Mouse (Mus musculus): ENCODE data around the gene Slc10a1.

Slc10a1 gene

GRCm38 (mm10) chr12:80928881-80929280 lies 39.6 kb downstream of the Slc10a1 start:
- 94% methylated on average over 3 of the region's 3 CpGs for WGBS

- WGBS = 64% methylated on average over 1 of the region's 1 CpGs
Measured at GRCm38 (mm10) chr12:80927518-80927917, 41.0 kb downstream of the Slc10a1 start.

- 92% methylated on average over 4 of the region's 4 CpGs for WGBS
Measured at GRCm38 (mm10) chr12:80926550-80926949, 42.0 kb downstream of the Slc10a1 start.

- WGBS = 55% methylated on average over 7 of the region's 7 CpGs
Measured at GRCm38 (mm10) chr12:80925919-80926318, 42.6 kb downstream of the Slc10a1 start.

GRCm38 (mm10) chr12:80924205-80924604 lies 44.3 kb downstream of the Slc10a1 start:
- 71% methylated on average over 3 of the region's 3 CpGs for WGBS

- 74% methylated on average over 5 of the region's 5 CpGs for WGBS
Measured at GRCm38 (mm10) chr12:80923602-80924001, 44.9 kb downstream of the Slc10a1 start.

GRCm38 (mm10) chr12:80922869-80923268 lies 45.6 kb downstream of the Slc10a1 start:
- WGBS = 12% methylated on average over 7 of the region's 7 CpGs

GRCm38 (mm10) chr12:80921301-80921700 lies 47.2 kb downstream of the Slc10a1 start:
- WGBS = 98% methylated on average over 5 of the region's 5 CpGs

- 62% methylated on average over 7 of the region's 7 CpGs for WGBS
Measured at GRCm38 (mm10) chr12:80917764-80918163, 50.7 kb downstream of the Slc10a1 start.

GRCm38 (mm10) chr12:80909631-80910030 lies 58.9 kb downstream of the Slc10a1 start:
- 89% methylated on average over 8 of the region's 8 CpGs for WGBS
